Mouse (Mus musculus) heart, adult 2 months (tissue): Measurements from ENCODE around the gene Srgap3.

Experiments used
- CTCF ChIP-seq: fragments of 200-600 bp; IDR thresholded peaks from 2 replicates; pipeline ENCODE4 v1.8.1; 2022; ENCODE audit warnings: antibody characterized with exemption, mild to moderate bottlenecking, moderate library complexity
- EP300 ChIP-seq: fragments of 200-500 bp; IDR thresholded peaks from 2 replicates; pipeline ENCODE4 v1.6.1; 2011; ENCODE audit warnings: low read depth, low read length, control low read depth; ENCODE audit not compliant: insufficient read depth

DNA sequence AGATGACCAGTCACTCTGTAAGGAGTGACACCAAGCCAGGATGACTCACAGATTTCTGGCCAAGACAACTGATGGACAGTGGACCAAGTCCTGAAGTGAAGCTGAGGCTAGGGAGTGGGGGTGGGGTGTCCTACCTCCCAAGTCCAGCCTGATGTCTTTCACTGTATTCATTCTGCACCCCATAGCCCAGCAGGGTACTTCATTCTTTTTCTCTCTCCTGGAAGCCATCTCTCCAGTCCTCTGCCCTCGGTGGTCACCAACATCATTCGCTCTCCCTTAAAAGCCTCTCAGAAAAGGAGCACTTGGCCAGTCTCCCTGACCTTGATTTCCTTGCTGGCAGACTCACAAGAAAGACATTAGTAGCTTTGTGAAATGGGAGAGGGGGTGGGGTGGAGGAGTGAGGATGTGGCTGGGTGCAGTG, 56.7 kb downstream of the Srgap3 start:
- TF ChIP-seq CTCF, result no peak
- TF ChIP-seq EP300, result no peak
